Mouse (Mus musculus): ENCODE measurements around the gene B830017H08Rik. TPM values are rescaled to one million over a fixed set of nuclear protein-coding genes. Genes with fewer than 3 reads are reported as not detected.

B830017H08Rik gene
- total RNA-seq, 2 experiments from 2014 or later = not detected

Other genes with a start within 250 kb of the B830017H08Rik start
- under 1 TPM in 1 of 2 experiments, not detected in 1; 0.12 TPM for gene Slc7a4, start 249.9 kb upstream of the B830017H08Rik start, total RNA-seq (2021)
- 10 to 100 TPM in 1 of 2 experiments, 1 to 10 TPM in 1; 9.4 to 13.1 TPM for gene Smpd4, start 213.8 kb upstream of the B830017H08Rik start, total RNA-seq (2021)
- gene Ccdc74a, start 186.7 kb upstream of the B830017H08Rik start, total RNA-seq (2021) = under 1 TPM in 1 of 2 experiments, not detected in 1; 0.82 TPM
- 10 to 100 TPM; 16.5 to 20.0 TPM for gene Med15, start 100.2 kb upstream of the B830017H08Rik start, total RNA-seq (2021)
- 10 to 100 TPM; 16.8 to 20.9 TPM for gene Klhl22, start 73.5 kb upstream of the B830017H08Rik start, total RNA-seq (2021)
- 1 to 10 TPM; 3.6 to 4.5 TPM for gene Scarf2, start 35.8 kb upstream of the B830017H08Rik start, total RNA-seq (2021)
- gene Car15, start 5.2 kb downstream of the B830017H08Rik start, total RNA-seq (2021) = 1 to 10 TPM in 1 of 2 experiments, under 1 TPM in 1; 0.74 to 1.1 TPM
- gene Gm20518, start 58.5 kb downstream of the B830017H08Rik start, total RNA-seq (2021) = under 1 TPM; 0.20 TPM
- gene Tssk1, start 61.1 kb downstream of the B830017H08Rik start, total RNA-seq (2021) = under 1 TPM in 1 of 2 experiments, not detected in 1; 0.08 TPM
- gene Dgcr2, start 65.4 kb downstream of the B830017H08Rik start, total RNA-seq (2021) = 10 to 100 TPM; 21.0 to 25.8 TPM
- not detected for gene Tssk2, start 65.5 kb downstream of the B830017H08Rik start, total RNA-seq (2021)
- 1 to 10 TPM; 5.2 to 7.2 TPM for gene Ess2, start 78.2 kb downstream of the B830017H08Rik start, total RNA-seq (2021)
- gene Gsc2, start 81.9 kb downstream of the B830017H08Rik start, total RNA-seq (2021) = not detected
- gene Slc25a1, start 95.1 kb downstream of the B830017H08Rik start, total RNA-seq (2021) = 1 to 10 TPM; 2.7 to 5.5 TPM
- not detected for gene Vpreb2, start 147.3 kb downstream of the B830017H08Rik start, total RNA-seq (2021)
- gene Dgcr6, start 219.7 kb downstream of the B830017H08Rik start, total RNA-seq (2021) = 10 to 100 TPM; 29.3 to 36.3 TPM